Mouse (Mus musculus) CD8-positive naive resting alpha-beta T cell, adult 57 days (primary cell): ENCODE results near the gene Zhx3. TPM values are rescaled to one million over a fixed set of nuclear protein-coding genes. Genes with fewer than 3 reads are reported as not detected.

Experiments used
- total RNA-seq: library from RNA; stranded (reverse); gene quantifications from one replicate; pipeline ENCODE4 v1.2.4, GENCODE M21; 2023

Gene Zhx3
- 11.1 TPM for total RNA-seq

GRCm38 (mm10) chr2:160872890-160873382 lies at the start of gene Zhx3:
Gene Zhx3 (minus strand): TSS chr2:160872998.

DNA sequence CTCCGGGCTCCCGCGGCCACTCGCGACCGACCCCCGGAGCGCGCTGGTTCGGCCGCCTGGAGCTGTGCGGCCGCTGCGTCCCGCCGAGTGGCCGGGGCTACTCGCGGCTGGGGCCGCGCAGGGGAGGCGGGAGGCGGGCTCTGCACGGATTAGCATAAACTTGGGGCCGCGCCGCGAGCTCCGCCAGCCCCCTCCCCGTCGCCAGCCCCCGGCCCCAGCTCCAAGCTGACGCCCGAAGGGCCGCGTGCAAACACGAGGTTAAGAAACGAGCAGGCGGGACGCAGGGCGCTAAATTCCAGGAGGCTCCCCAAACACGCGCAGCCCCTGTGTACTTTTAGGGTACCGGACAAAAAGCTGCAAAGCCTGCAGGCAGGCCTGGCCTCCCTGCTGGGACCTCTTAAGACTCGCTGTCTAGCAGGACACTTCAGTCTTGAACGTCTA lies 39.5 kb upstream of the Zhx3 start, which contains the start of gene Emilin3:
Emilin3 (minus strand) TSS at position 98 of the 441 bp plus-strand sequence.

GRCm38 (mm10) chr2:160880453-160881195 lies 7.8 kb upstream of the Zhx3 start, which contains the start of gene Lpin3:
Gene Lpin3 (plus strand): TSS chr2:160880670.

GRCm38 (mm10) chr2:160731117-160731838 lies 141.5 kb downstream of the Zhx3 start, which contains the start of gene Plcg1:
Gene Plcg1 (plus strand): TSS chr2:160731300.

Other genes starting within 250 kb of the Zhx3 start
- gene Top1, start 227.1 kb downstream of the Zhx3 start, total RNA-seq = 118 TPM
- 288 TPM for gene Plcg1, start 141.7 kb downstream of the Zhx3 start, total RNA-seq
- 0.15 TPM for gene Lpin3, start 7.7 kb upstream of the Zhx3 start, total RNA-seq
- gene Emilin3, start 39.3 kb upstream of the Zhx3 start, total RNA-seq = not detected
- 104 TPM for gene Chd6, start 236.1 kb upstream of the Zhx3 start, total RNA-seq